8 mouse cellular contexts compared by ENCODE assay signal in genomic region chr11:101763723-101764122, GRCm38 (mm10). TPM values are rescaled to one million over a fixed set of nuclear protein-coding genes. Genes with fewer than 3 reads are reported as not detected.
DNase-seq lines count a peak whose midpoint lies in the region; ATAC-seq and TF ChIP-seq lines count a peak whose summit lies in the region.

No protein-coding gene starts in this region.

- no peak for TF ChIP-seq POLR2A in bone marrow, adult 2 months (IDR thresholded peaks at IDR 0.05; ENCODE audit: borderline replicate concordance, control insufficient read depth, low read depth, low read length)

- H3K9me3 ChIP-seq in forebrain, embryonic 14.5 days (replicated peaks; ENCODE audit: control insufficient read depth, low read length) = no peaks in the 10 kb centered on the region
- H3K9me3 ChIP-seq in forebrain, embryonic 11.5 days (ENCODE audit: control insufficient read depth, low read length) = no peaks in the 10 kb centered on the region
- H3K9me3 ChIP-seq in liver, embryonic 14.5 days (ENCODE audit: control insufficient read depth, low read length) = no peaks in the 10 kb centered on the region

- no peaks in the 10 kb centered on the region for H3K27me3 ChIP-seq in forebrain, embryonic 14.5 days (replicated peaks; ENCODE audit: control insufficient read depth, insufficient read depth, low read length)
- no peaks in the 10 kb centered on the region for H3K27me3 ChIP-seq in forebrain, embryonic 11.5 days (ENCODE audit: control insufficient read depth, insufficient read depth, low read length)
- H3K27me3 ChIP-seq in liver, embryonic 14.5 days (ENCODE audit: control insufficient read depth, insufficient read depth, low read length) = no peaks in the 10 kb centered on the region
- H3K27me3 ChIP-seq in splenic B cell, adult 2 months (ENCODE audit: control insufficient read depth, insufficient read depth, low read length, poor library complexity, severe bottlenecking) = no peaks in the 10 kb centered on the region

- no peak overlapping the region for H3K4me2 ChIP-seq in forebrain, embryonic 14.5 days (ENCODE audit: low read length)
- H3K4me2 ChIP-seq in forebrain, embryonic 11.5 days (ENCODE audit: low read depth, low read length, severe bottlenecking) = no peak overlapping the region
- no peak overlapping the region for H3K4me2 ChIP-seq in liver, embryonic 14.5 days (ENCODE audit: low read depth)

- ATAC-seq in forebrain, embryonic 14.5 days = no peak
- no peak for ATAC-seq in forebrain, embryonic 11.5 days (replicated peaks; ENCODE audit: low FRiP score)
- no peak for ATAC-seq in liver, embryonic 14.5 days (ENCODE audit: insufficient read depth)

- no peaks in the 10 kb centered on the region for H3K4me1 ChIP-seq in forebrain, embryonic 14.5 days (ENCODE audit: control insufficient read depth, insufficient read depth, low read length)
- H3K4me1 ChIP-seq in forebrain, embryonic 11.5 days (replicated peaks; ENCODE audit: control insufficient read depth, insufficient read depth, low read length) = no peaks in the 10 kb centered on the region
- H3K4me1 ChIP-seq in liver, embryonic 14.5 days (replicated peaks; ENCODE audit: control insufficient read depth in 2 of 2, insufficient read depth in 2 of 2, low read length in 1 of 2) = no peaks in the 10 kb centered on the region
- no peaks in the 10 kb centered on the region for H3K4me1 ChIP-seq in bone marrow, adult 2 months (ENCODE audit: control insufficient read depth, insufficient read depth, low read length)

- TF ChIP-seq CTCF in liver, embryonic 14.5 days (IDR thresholded peaks at IDR 0.05; ENCODE audit: low read depth) = peak; percentile 76
- TF ChIP-seq CTCF in bone marrow, adult 2 months (IDR thresholded peaks at IDR 0.05; ENCODE audit: control insufficient read depth, insufficient read depth, low read length) = peak; percentile 42; the same call in 1 of the 2 replicates

- 60% methylated on average over 7 of the region's 7 CpGs for WGBS in forebrain, embryonic 14.5 days
- WGBS in forebrain, embryonic 11.5 days = 67% methylated on average over 7 of the region's 7 CpGs
- 50% methylated on average over 7 of the region's 7 CpGs for WGBS in liver, embryonic 14.5 days (ENCODE audit: insufficient replicate concordance)
- WGBS in bone marrow, adult 2 months = 54% methylated on average over 7 of the region's 7 CpGs

- peak; percentile 84 for DNase-seq in forebrain, embryonic 14.5 days (ENCODE audit: low spot score)
- no peak for DNase-seq in forebrain, embryonic 11.5 days (ENCODE audit: low spot score)
- DNase-seq in liver, embryonic 14.5 days (ENCODE audit: low read depth in 3 of 3, low spot score in 3 of 3) = peak; percentile 20 to 36 (median 20)
- DNase-seq in liver = no peak
- DNase-seq in induced T-regulatory cell, adult 2 months (ENCODE audit: low read depth) = peak; percentile 74
- peak; percentile 74 for DNase-seq in splenic B cell, adult 2 months (ENCODE audit: low read depth, low spot score)
- no peak for DNase-seq in right cerebral cortex, postnatal 25 days

- H3K36me3 ChIP-seq in forebrain, embryonic 14.5 days (ENCODE audit: control insufficient read depth, insufficient read depth, low read length) = peaks cover 89% of the 10 kb centered on the region
- H3K36me3 ChIP-seq in forebrain, embryonic 11.5 days (ENCODE audit: control insufficient read depth, insufficient read depth, low read length) = peaks cover 8% of the 10 kb centered on the region
- peaks cover 57% of the 10 kb centered on the region for H3K36me3 ChIP-seq in liver, embryonic 14.5 days (replicated peaks; ENCODE audit: control insufficient read depth, insufficient read depth, low read depth)
- H3K36me3 ChIP-seq in splenic B cell, adult 2 months (ENCODE audit: control insufficient read depth, insufficient read depth, low read length, poor library complexity, severe bottlenecking) = peaks cover 11% of the 10 kb centered on the region; the same call in 1 of the 2 replicates

- no peak for TF ChIP-seq EP300 in liver, embryonic 14.5 days (IDR thresholded peaks at IDR 0.05; ENCODE audit: low read depth)

- no peak overlapping the region for H3K9ac ChIP-seq in forebrain, embryonic 14.5 days (ENCODE audit: low read length)
- H3K9ac ChIP-seq in forebrain, embryonic 11.5 days (ENCODE audit: low read length) = no peak overlapping the region
- H3K9ac ChIP-seq in liver, embryonic 14.5 days (replicated peaks) = no peak overlapping the region

- no peak overlapping the region for H3K4me3 ChIP-seq in forebrain, embryonic 14.5 days (ENCODE audit: low read depth, low read length)
- H3K4me3 ChIP-seq in forebrain, embryonic 11.5 days (ENCODE audit: low read depth, low read length) = no peak overlapping the region
- no peak overlapping the region for H3K4me3 ChIP-seq in liver, embryonic 14.5 days (ENCODE audit: insufficient read depth in 1 of 2, low read depth in 2 of 2, low read length in 2 of 2)
- no peak overlapping the region for H3K4me3 ChIP-seq in bone marrow, adult 2 months (replicated peaks; ENCODE audit: control insufficient read depth, low read depth, low read length)

- H3K27ac ChIP-seq in forebrain, embryonic 14.5 days (ENCODE audit: low read depth, low read length) = no peak overlapping the region
- H3K27ac ChIP-seq in forebrain, embryonic 11.5 days (ENCODE audit: low read depth, low read length) = no peak overlapping the region
- no peak overlapping the region for H3K27ac ChIP-seq in liver, embryonic 14.5 days
- no peak overlapping the region for H3K27ac ChIP-seq in bone marrow, adult 2 months (ENCODE audit: control insufficient read depth, insufficient read depth, low read depth, low read length, poor library complexity)

RNA-seq across cellular contexts. Expression of gene Etv4, which starts 21.4 kb away (rescaled TPM):
- polyA plus RNA-seq in forebrain, embryonic 14.5 days (2014; fragmentation: Nextera tagmentation; extraction: Ambion mirVana) = 3.5 and 4.5 TPM in 2 replicates
- 7.6 and 10.4 TPM in 2 replicates for polyA plus RNA-seq in forebrain, embryonic 11.5 days (2014; fragmentation: Nextera tagmentation; extraction: Ambion mirVana)
- 0.29 TPM in 2 replicates for polyA plus RNA-seq in liver, embryonic 14.5 days (2012; rRNA removed)
- 0.20 and 0.30 TPM in 2 replicates for polyA plus RNA-seq in liver, embryonic 14.5 days (2014; fragmentation: Nextera tagmentation; extraction: Ambion mirVana)
- 1.9 and 8.4 TPM in 2 replicates for polyA plus RNA-seq in bone marrow, adult 2 months (2011; ENCODE audit: insufficient read depth, insufficient read length, low replicate concordance, missing spikeins)

RNA-seq across cellular contexts. Expression of gene Dhx8, which starts 31.0 kb away (rescaled TPM):
- 31.6 and 33.3 TPM in 2 replicates for polyA plus RNA-seq in forebrain, embryonic 14.5 days (2014; fragmentation: Nextera tagmentation; extraction: Ambion mirVana)
- 43.6 and 46.4 TPM in 2 replicates for polyA plus RNA-seq in forebrain, embryonic 11.5 days (2014; fragmentation: Nextera tagmentation; extraction: Ambion mirVana)
- polyA plus RNA-seq in liver, embryonic 14.5 days (2012; rRNA removed) = 6.7 and 9.6 TPM in 2 replicates
- 12.9 and 15.4 TPM in 2 replicates for polyA plus RNA-seq in liver, embryonic 14.5 days (2014; fragmentation: Nextera tagmentation; extraction: Ambion mirVana)
- 12.8 and 16.5 TPM in 2 replicates for polyA plus RNA-seq in bone marrow, adult 2 months (2011; ENCODE audit: insufficient read depth, insufficient read length, low replicate concordance, missing spikeins)

Comparison
In these comparisons a context has a peak if more than half of its experiments do, and no peak if none do; other contexts are left out.
1. DNase-seq: peak in forebrain, embryonic 14.5 days (single experiment), liver, embryonic 14.5 days (3 of 3), induced T-regulatory cell, adult 2 months (single experiment) and splenic B cell, adult 2 months (single experiment); none in forebrain, embryonic 11.5 days (single experiment), liver (single experiment) and right cerebral cortex, postnatal 25 days (single experiment).